Mouse (Mus musculus): Measurements from ENCODE around the gene Hagh. TPM values are rescaled to one million over a fixed set of nuclear protein-coding genes. Genes with fewer than 3 reads are reported as not detected.

Gene Hagh
- total and polyA plus RNA-seq, 2 experiments from 2014 or later = 61.6 to 62.8 TPM

DNA sequence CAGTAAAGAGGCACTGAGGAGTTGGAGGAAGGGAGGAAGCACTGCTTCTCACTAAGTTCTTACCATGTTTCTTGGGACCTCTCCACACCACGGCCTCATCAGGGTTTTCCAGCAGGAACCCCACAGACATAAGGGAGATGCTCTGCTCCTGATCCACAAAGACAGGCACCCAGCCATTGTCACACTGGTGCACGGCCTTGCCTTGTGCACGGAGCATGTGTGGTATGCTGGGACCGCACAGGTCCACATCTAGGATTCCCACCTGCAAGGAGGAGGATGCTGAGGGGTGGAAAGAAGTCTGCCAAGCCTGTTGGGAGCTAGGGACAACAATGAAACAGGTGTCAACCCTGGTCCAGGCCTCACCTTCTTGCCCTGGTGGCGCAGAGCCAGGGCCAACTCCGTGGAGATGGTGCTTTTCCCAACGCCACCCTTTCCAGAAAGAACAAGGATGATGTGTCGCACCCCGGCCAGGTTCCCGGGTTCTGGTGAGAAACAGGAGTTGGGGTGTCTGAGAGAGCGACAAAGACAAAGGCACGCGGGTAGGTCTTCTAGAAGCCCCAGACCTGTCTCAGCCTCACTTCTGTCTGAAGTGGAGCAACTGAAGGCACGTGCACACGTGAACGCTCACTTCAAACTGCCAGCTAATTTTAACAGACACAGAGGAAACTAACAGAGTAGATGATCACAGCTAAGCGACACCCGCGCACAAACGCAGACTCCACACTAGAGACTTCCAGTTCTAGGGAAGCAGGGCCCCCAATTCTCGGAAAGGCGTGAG is 45.6 kb downstream of the Hagh start:
- H3K4me1 ChIP-seq (ENCODE audit: insufficient read depth) = peaks cover 9% of the 10 kb centered on the region
- WGBS = 27% methylated on average over 22 of the region's 22 CpGs
- no peak for ATAC-seq

DNA sequence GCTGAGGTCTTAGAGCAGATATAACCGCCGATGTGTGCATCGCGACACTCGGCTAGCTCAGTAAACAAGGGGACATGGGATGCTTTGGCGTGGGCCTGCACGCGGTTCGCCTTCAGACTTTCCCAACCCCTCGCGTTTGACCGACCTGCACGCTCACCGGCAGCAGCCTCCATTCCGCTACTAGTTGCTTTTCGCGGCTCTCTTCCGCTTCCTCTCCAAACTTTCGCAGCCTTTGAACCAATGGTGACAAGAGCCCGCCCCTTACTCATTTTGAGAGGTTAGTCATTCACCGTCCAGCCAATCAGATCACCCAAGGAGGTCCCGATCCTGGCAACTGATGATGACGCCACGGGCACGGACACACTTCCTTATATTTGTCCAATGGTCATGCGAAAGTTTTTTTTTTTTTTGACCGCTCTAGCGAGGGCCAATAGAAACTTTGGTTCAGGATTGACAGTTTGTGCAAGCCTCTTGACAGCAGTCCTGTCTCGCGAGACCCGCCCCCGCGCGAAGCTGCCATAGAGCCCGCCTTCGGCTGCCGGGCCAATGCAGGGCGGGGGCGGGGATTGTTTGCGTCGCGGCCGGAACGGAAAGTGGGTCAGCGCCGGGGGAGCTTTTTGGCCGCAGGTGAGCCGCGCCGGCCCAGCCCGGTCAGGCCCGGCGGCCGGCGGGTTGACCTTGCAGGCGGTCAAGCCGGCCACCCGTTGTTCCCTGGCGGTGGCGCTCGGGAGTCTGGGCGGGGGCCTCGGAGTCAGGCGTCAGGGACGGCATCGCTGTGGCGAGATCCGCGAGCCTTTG is 46.4 kb downstream of the Hagh start, which contains the start of the genes Nubp2 and Spsb3:
Nubp2 (minus strand) TSS at position 216 of the 798 bp plus-strand sequence.
Spsb3 (plus strand) TSS at position 510 of the 798 bp plus-strand sequence.
- Histone ChIP-seq H3K4me3 (ENCODE audit: low read depth, low read length) (peak within 1 kb of the TSS; percentile 86), H3K4me2 (ENCODE audit: low read depth) (peak within 1 kb of the TSS; percentile 92), H3K9ac (peak within 1 kb of the TSS; percentile 77), H3K27me3 (ENCODE audit: insufficient read depth, low read length) (no peaks in the 10 kb centered on the region), H3K9me3 (ENCODE audit: low read length) (no peaks in the 10 kb centered on the region), H3K4me1 (ENCODE audit: insufficient read depth) (peaks cover 9% of the 10 kb centered on the region), H3K27ac (ENCODE audit: low read depth, low read length) (peak within 1 kb of the TSS; percentile 84), H3K36me3 (ENCODE audit: insufficient read depth) (peaks cover 36% of the 10 kb centered on the region)
- DNase-seq = peak; percentile 99
- TF ChIP-seq CTCF (IDR thresholded peaks at IDR 0.05; ENCODE audit: low read depth) = peak; percentile 53
- peak; percentile 98 for ATAC-seq
- 1% methylated on average over 69 of the region's 69 CpGs for WGBS

More for the DNA sequence above, 45.6 kb downstream of the Hagh start:
- TF ChIP-seq CTCF (IDR thresholded peaks at IDR 0.05; ENCODE audit: low read depth) = no peak
- Histone ChIP-seq H3K27me3 (ENCODE audit: insufficient read depth, low read length) (no peaks in the 10 kb centered on the region), H3K27ac (ENCODE audit: low read depth, low read length) (no peak overlapping the region), H3K9me3 (ENCODE audit: low read length) (no peaks in the 10 kb centered on the region), H3K36me3 (ENCODE audit: insufficient read depth) (peaks cover 29% of the 10 kb centered on the region), H3K4me3 (ENCODE audit: low read depth, low read length) (peak overlapping the region; percentile 86), H3K9ac (peak overlapping the region; percentile 59), H3K4me2 (ENCODE audit: low read depth) (peak overlapping the region; percentile 88)
- no peak for DNase-seq

GRCm38 (mm10) chr17:24886932-24887271 is 47.0 kb downstream of the Hagh start:
- no peaks in the 10 kb centered on the region for H3K27me3 ChIP-seq (ENCODE audit: insufficient read depth, low read length)
- H3K27ac ChIP-seq (ENCODE audit: low read depth, low read length) = peak overlapping the region; percentile 84
- H3K9me3 ChIP-seq (ENCODE audit: low read length) = no peaks in the 10 kb centered on the region
- peaks cover 42% of the 10 kb centered on the region for H3K36me3 ChIP-seq (ENCODE audit: insufficient read depth)
- H3K4me3 ChIP-seq (ENCODE audit: low read depth, low read length) = peak overlapping the region; percentile 86
- peak; percentile 30 for ATAC-seq
- H3K9ac ChIP-seq = peak overlapping the region; percentile 77
- DNase-seq = no peak
- no peak for TF ChIP-seq CTCF (IDR thresholded peaks at IDR 0.05; ENCODE audit: low read depth)
- H3K4me2 ChIP-seq (ENCODE audit: low read depth) = peak overlapping the region; percentile 92
- peaks cover 9% of the 10 kb centered on the region for H3K4me1 ChIP-seq (ENCODE audit: insufficient read depth)
- 1% methylated on average over 18 of the region's 18 CpGs for WGBS

DNA sequence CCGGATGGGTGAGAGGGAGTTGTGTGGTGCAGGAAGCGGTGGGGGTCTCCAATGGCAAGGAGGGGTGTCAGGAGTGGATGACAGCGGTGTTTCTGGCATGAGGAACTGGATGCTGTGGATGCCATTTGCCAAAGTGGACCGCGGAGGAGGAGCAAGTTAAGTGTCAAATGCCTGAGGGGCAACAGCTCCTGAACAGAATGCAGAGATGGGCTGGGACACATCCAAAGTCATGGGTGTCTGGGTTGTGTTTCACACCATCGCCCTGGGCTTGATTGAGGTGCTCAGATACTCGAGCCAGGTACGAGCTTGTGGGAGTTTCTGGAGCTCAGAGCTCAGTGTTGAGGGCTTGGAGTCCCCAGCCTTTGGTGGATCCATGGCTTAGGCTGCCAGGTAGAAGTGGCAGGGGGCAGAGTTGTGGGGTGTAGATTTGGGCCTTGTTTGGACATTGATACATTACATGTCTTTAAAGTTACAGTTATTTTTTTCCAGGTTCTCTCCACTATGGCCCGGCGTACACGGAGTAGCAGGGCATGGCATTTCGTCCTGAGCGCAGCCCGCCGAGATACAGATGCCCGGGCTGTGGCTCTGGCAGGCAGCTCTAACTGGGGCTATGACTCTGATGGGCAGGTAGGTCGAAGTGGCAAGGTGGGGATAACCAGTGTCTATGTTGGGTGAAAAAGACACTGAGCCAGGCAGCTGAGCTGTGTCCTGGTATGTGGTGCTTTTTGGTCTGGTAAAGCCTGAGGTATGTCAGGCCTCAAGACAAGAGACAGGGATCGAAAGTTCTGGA is 47.5 kb downstream of the Hagh start:
- Histone ChIP-seq H3K4me1 (ENCODE audit: insufficient read depth) (peaks cover 9% of the 10 kb centered on the region), H3K27ac (ENCODE audit: low read depth, low read length) (peak overlapping the region; percentile 84; the same call in 1 of the 2 replicates), H3K9ac (peak overlapping the region; percentile 77), H3K9me3 (ENCODE audit: low read length) (no peaks in the 10 kb centered on the region), H3K4me2 (ENCODE audit: low read depth) (peak overlapping the region; percentile 92), H3K4me3 (ENCODE audit: low read depth, low read length) (peak overlapping the region; percentile 86), H3K36me3 (ENCODE audit: insufficient read depth) (peaks cover 46% of the 10 kb centered on the region), H3K27me3 (ENCODE audit: insufficient read depth, low read length) (no peaks in the 10 kb centered on the region)
- no peak for ATAC-seq
- no peak for TF ChIP-seq CTCF (IDR thresholded peaks at IDR 0.05; ENCODE audit: low read depth)
- no peak for DNase-seq
- 65% methylated on average over 18 of the region's 18 CpGs for WGBS

- H3K4me2 ChIP-seq (ENCODE audit: low read depth) = no peak overlapping the region
- ATAC-seq (no peak), DNase-seq (no peak)
- TF ChIP-seq CTCF (IDR thresholded peaks at IDR 0.05; ENCODE audit: low read depth) = no peak
- WGBS = 93% methylated on average over 3 of the region's 3 CpGs
- no peaks in the 10 kb centered on the region for H3K27me3 ChIP-seq (ENCODE audit: insufficient read depth, low read length)
- H3K36me3 ChIP-seq (ENCODE audit: insufficient read depth) = peaks cover 46% of the 10 kb centered on the region
- peaks cover 13% of the 10 kb centered on the region for H3K4me1 ChIP-seq (ENCODE audit: insufficient read depth)
- H3K9me3 ChIP-seq (ENCODE audit: low read length) = no peaks in the 10 kb centered on the region
- no peak overlapping the region for H3K4me3 ChIP-seq (ENCODE audit: low read depth, low read length)
- H3K27ac ChIP-seq (ENCODE audit: low read depth, low read length) = no peak overlapping the region
- no peak overlapping the region for H3K9ac ChIP-seq
Measured at GRCm38 (mm10) chr17:24888862-24889261, 48.9 kb downstream of the Hagh start.

DNA sequence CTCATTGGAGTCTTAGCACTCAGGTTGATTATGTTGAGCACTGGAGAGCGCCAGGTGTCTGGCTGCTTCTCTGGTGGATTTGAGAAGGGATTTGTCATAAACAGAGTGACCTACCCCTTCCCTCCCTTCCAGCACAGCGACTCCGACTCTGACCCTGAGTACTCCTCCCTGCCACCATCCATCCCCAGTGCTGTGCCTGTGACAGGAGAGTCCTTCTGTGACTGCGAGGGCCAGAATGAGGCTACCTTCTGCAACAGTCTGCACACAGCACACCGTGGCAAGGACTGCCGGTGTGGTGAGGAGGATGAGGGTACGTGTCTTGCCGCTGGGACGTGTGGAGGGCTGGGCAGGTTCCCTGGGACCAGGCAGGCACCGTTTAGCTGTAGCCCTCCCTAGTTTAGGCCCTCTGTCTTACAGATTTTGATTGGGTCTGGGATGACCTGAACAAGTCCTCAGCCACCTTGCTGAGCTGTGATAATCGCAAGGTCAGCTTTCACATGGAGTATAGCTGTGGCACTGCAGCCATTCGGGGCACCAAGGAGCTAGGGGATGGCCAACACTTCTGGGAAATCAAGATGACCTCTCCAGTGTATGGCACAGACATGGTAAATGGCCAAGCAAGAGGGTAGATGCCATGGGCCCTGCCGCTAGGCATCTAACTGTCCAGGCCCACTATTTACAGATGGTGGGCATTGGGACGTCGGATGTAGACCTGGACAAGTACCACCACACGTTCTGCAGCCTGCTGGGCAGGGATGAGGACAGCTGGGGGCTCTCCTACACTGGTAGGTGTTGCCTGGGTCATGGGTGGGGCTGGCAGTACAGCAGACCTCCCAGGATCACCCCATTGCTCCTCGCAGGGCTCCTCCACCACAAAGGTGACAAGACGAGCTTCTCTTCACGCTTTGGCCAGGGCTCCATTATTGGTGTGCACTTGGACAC is 50.5 kb downstream of the Hagh start:
- H3K4me3 ChIP-seq (ENCODE audit: low read depth, low read length) = no peak overlapping the region
- no peaks in the 10 kb centered on the region for H3K9me3 ChIP-seq (ENCODE audit: low read length)
- TF ChIP-seq CTCF (IDR thresholded peaks at IDR 0.05; ENCODE audit: low read depth) = no peak
- no peak overlapping the region for H3K4me2 ChIP-seq (ENCODE audit: low read depth)
- WGBS = 86% methylated on average over 19 of the region's 19 CpGs
- peaks cover 43% of the 10 kb centered on the region for H3K36me3 ChIP-seq (ENCODE audit: insufficient read depth)
- H3K27me3 ChIP-seq (ENCODE audit: insufficient read depth, low read length) = no peaks in the 10 kb centered on the region
- peaks cover 18% of the 10 kb centered on the region for H3K4me1 ChIP-seq (ENCODE audit: insufficient read depth)
- H3K27ac ChIP-seq (ENCODE audit: low read depth, low read length) = no peak overlapping the region
- H3K9ac ChIP-seq = no peak overlapping the region
- DNase-seq = no peak
- ATAC-seq = no peak
